Mouse (Mus musculus): Measurements from ENCODE around the gene Rnf144a. TPM values are rescaled to one million over a fixed set of nuclear protein-coding genes. Genes with fewer than 3 reads are reported as not detected.

Gene Rnf144a
- polyA plus RNA-seq, 1 experiment from 2014 or later = 17.4 TPM

- Histone ChIP-seq H3K4me3 (ENCODE audit: low read depth, low read length) (no peak overlapping the region), H3K36me3 (ENCODE audit: control insufficient read depth, insufficient read depth, low read length) (peaks cover 51% of the 10 kb centered on the region), H3K27ac (ENCODE audit: low read depth, low read length) (no peak overlapping the region), H3K9me3 (replicated peaks; ENCODE audit: control insufficient read depth, low read length) (no peaks in the 10 kb centered on the region), H3K4me2 (ENCODE audit: low read length) (no peak overlapping the region), H3K9ac (ENCODE audit: low read length) (no peak overlapping the region), H3K27me3 (replicated peaks; ENCODE audit: control insufficient read depth, insufficient read depth, low read length) (no peaks in the 10 kb centered on the region), H3K4me1 (ENCODE audit: control insufficient read depth, insufficient read depth, low read length) (no peaks in the 10 kb centered on the region)
- no peak for ATAC-seq
- WGBS = 96% methylated on average over 6 of the region's 6 CpGs
- no peak for DNase-seq (ENCODE audit: low spot score)
Observed at GRCm38 (mm10) chr12:26387523-26387922, 27.5 kb downstream of the Rnf144a start.

DNA sequence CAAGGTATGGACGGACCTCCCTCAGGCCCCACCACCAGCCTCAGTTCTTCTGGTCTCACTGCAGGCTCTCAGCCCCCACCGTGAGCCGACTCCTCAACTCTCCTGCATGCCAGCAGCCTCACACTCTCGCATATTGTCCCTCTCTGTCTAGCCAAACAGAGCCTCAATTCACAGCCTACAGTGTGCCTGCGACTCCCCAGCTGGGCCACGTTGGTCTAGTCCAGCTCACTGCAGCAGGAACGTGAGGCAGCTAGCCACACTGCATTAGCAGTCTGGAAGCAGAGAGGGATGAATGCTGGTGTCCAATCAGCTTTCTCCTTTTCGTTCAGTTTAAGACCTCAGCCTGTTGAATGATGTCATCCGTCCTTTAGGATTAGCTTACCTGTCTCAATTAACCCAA lies 28.1 kb downstream of the Rnf144a start:
- ATAC-seq = peak; percentile 50; the same call in 1 of the 2 replicates

GRCm38 (mm10) chr12:26386189-26386588 lies 28.9 kb downstream of the Rnf144a start:
- no peaks in the 10 kb centered on the region for H3K27me3 ChIP-seq (replicated peaks; ENCODE audit: control insufficient read depth, insufficient read depth, low read length)
- H3K4me3 ChIP-seq (ENCODE audit: low read depth, low read length) = no peak overlapping the region
- H3K9ac ChIP-seq (ENCODE audit: low read length) = no peak overlapping the region
- H3K4me2 ChIP-seq (ENCODE audit: low read length) = no peak overlapping the region
- no peak for DNase-seq (ENCODE audit: low spot score)
- H3K9me3 ChIP-seq (replicated peaks; ENCODE audit: control insufficient read depth, low read length) = no peaks in the 10 kb centered on the region
- H3K36me3 ChIP-seq (ENCODE audit: control insufficient read depth, insufficient read depth, low read length) = peaks cover 54% of the 10 kb centered on the region
- no peak for ATAC-seq
- H3K4me1 ChIP-seq (ENCODE audit: control insufficient read depth, insufficient read depth, low read length) = no peaks in the 10 kb centered on the region
- 85% methylated on average over 2 of the region's 2 CpGs for WGBS
- no peak overlapping the region for H3K27ac ChIP-seq (ENCODE audit: low read depth, low read length)

More for the DNA sequence above, 28.1 kb downstream of the Rnf144a start:
- Histone ChIP-seq H3K9ac (ENCODE audit: low read length) (no peak overlapping the region), H3K4me3 (ENCODE audit: low read depth, low read length) (no peak overlapping the region), H3K4me1 (ENCODE audit: control insufficient read depth, insufficient read depth, low read length) (no peaks in the 10 kb centered on the region), H3K36me3 (ENCODE audit: control insufficient read depth, insufficient read depth, low read length) (peaks cover 51% of the 10 kb centered on the region), H3K4me2 (ENCODE audit: low read length) (no peak overlapping the region), H3K27me3 (replicated peaks; ENCODE audit: control insufficient read depth, insufficient read depth, low read length) (no peaks in the 10 kb centered on the region), H3K27ac (ENCODE audit: low read depth, low read length) (no peak overlapping the region), H3K9me3 (replicated peaks; ENCODE audit: control insufficient read depth, low read length) (no peaks in the 10 kb centered on the region)
- 59% methylated on average over 9 of the region's 9 CpGs for WGBS
- DNase-seq (ENCODE audit: low spot score) = no peak

- no peaks in the 10 kb centered on the region for H3K27me3 ChIP-seq (replicated peaks; ENCODE audit: control insufficient read depth, insufficient read depth, low read length)
- no peaks in the 10 kb centered on the region for H3K9me3 ChIP-seq (replicated peaks; ENCODE audit: control insufficient read depth, low read length)
- WGBS = 89% methylated on average over 6 of the region's 6 CpGs
- no peak for ATAC-seq
- no peak overlapping the region for H3K27ac ChIP-seq (ENCODE audit: low read depth, low read length)
- H3K9ac ChIP-seq (ENCODE audit: low read length) = no peak overlapping the region
- peaks cover 57% of the 10 kb centered on the region for H3K36me3 ChIP-seq (ENCODE audit: control insufficient read depth, insufficient read depth, low read length)
- H3K4me3 ChIP-seq (ENCODE audit: low read depth, low read length) = no peak overlapping the region
- DNase-seq (ENCODE audit: low spot score) = no peak
- no peak overlapping the region for H3K4me2 ChIP-seq (ENCODE audit: low read length)
- no peaks in the 10 kb centered on the region for H3K4me1 ChIP-seq (ENCODE audit: control insufficient read depth, insufficient read depth, low read length)
Observed at GRCm38 (mm10) chr12:26385735-26386134, 29.3 kb downstream of the Rnf144a start.

DNA sequence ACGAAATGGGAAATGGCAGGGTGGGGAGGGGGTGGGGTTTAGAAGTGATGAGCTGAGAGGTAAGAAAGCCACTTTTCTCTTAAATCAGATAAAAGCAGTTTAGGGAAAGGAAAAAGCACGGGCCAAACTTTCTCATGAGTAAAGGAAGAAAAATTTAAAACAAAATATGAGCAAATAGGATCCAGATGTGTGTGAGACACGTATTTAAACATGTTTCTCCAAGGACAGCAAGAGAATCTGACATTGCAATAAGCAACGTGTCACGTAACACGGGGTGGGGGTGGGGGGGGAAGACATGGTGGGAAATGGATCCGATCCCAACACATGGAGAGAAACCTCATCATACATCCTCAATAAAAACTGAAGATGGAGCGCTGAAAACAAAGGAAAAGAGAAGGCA lies 33.3 kb downstream of the Rnf144a start:
- H3K4me3 ChIP-seq (ENCODE audit: low read depth, low read length) = no peak overlapping the region
- ATAC-seq = no peak
- no peak overlapping the region for H3K27ac ChIP-seq (ENCODE audit: low read depth, low read length)
- no peak for DNase-seq (ENCODE audit: low spot score)
- H3K4me2 ChIP-seq (ENCODE audit: low read length) = no peak overlapping the region
- H3K36me3 ChIP-seq (ENCODE audit: control insufficient read depth, insufficient read depth, low read length) = peaks cover 37% of the 10 kb centered on the region
- H3K9me3 ChIP-seq (replicated peaks; ENCODE audit: control insufficient read depth, low read length) = no peaks in the 10 kb centered on the region
- 93% methylated on average over 8 of the region's 8 CpGs for WGBS
- H3K9ac ChIP-seq (ENCODE audit: low read length) = no peak overlapping the region
- no peaks in the 10 kb centered on the region for H3K27me3 ChIP-seq (replicated peaks; ENCODE audit: control insufficient read depth, insufficient read depth, low read length)
- no peaks in the 10 kb centered on the region for H3K4me1 ChIP-seq (ENCODE audit: control insufficient read depth, insufficient read depth, low read length)

DNA sequence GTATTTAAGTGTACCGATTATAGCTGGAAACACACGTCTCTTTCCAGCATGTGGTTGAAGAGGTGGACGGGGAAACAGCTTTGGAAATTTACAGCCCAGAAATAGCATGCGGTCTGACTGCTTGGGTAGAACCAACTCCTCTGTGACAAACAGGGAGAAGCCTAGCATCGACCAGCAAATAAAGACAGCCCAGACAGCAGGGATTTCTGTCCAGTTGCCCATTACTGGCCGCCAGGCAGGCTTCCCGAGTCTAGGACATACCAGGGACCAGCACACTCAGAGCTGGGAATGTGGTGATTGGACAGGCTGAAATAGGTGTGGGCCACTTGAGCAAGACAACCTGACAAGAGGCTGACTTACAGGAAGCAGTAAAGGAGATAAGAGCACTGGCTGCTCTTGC lies 35.3 kb downstream of the Rnf144a start:
- WGBS = 90% methylated on average over 7 of the region's 7 CpGs
- H3K4me3 ChIP-seq (ENCODE audit: low read depth, low read length) = no peak overlapping the region

DNA sequence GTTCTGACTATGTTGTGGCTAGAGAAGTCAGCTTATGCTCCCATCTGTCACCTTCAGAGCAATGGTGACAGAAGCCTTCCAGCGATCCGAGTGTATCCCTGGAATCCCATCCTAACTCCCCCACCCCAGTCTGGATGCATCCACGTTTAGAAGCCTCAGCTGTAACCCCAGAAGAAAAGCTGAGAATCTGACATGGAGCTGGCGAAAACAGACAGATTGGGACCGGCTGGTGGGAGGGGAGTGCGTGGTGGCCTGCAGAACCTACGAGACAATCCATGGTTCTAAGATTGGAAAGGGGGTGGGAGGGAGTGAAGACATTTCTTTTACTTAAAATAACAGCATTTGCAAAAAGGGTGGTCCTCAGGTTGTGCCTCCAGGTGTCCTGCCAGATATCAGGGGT lies 37.4 kb downstream of the Rnf144a start:
- no peak overlapping the region for H3K4me2 ChIP-seq (ENCODE audit: low read length)
- no peak for ATAC-seq
- WGBS = 87% methylated on average over 7 of the region's 7 CpGs
- no peaks in the 10 kb centered on the region for H3K9me3 ChIP-seq (replicated peaks; ENCODE audit: control insufficient read depth, low read length)
- H3K9ac ChIP-seq (ENCODE audit: low read length) = no peak overlapping the region
- no peak overlapping the region for H3K4me3 ChIP-seq (ENCODE audit: low read depth, low read length)
- H3K4me1 ChIP-seq (ENCODE audit: control insufficient read depth, insufficient read depth, low read length) = no peaks in the 10 kb centered on the region
- no peak overlapping the region for H3K27ac ChIP-seq (ENCODE audit: low read depth, low read length)
- DNase-seq (ENCODE audit: low spot score) = no peak
- H3K27me3 ChIP-seq (replicated peaks; ENCODE audit: control insufficient read depth, insufficient read depth, low read length) = no peaks in the 10 kb centered on the region
- H3K36me3 ChIP-seq (ENCODE audit: control insufficient read depth, insufficient read depth, low read length) = peaks cover 21% of the 10 kb centered on the region

More for the DNA sequence above, 35.3 kb downstream of the Rnf144a start:
- H3K9me3 ChIP-seq (replicated peaks; ENCODE audit: control insufficient read depth, low read length) = no peaks in the 10 kb centered on the region
- no peak overlapping the region for H3K4me2 ChIP-seq (ENCODE audit: low read length)
- peaks cover 29% of the 10 kb centered on the region for H3K36me3 ChIP-seq (ENCODE audit: control insufficient read depth, insufficient read depth, low read length)
- no peak for ATAC-seq
- no peak for DNase-seq (ENCODE audit: low spot score)
- no peaks in the 10 kb centered on the region for H3K27me3 ChIP-seq (replicated peaks; ENCODE audit: control insufficient read depth, insufficient read depth, low read length)
- H3K4me1 ChIP-seq (ENCODE audit: control insufficient read depth, insufficient read depth, low read length) = no peaks in the 10 kb centered on the region
- no peak overlapping the region for H3K9ac ChIP-seq (ENCODE audit: low read length)
- no peak overlapping the region for H3K27ac ChIP-seq (ENCODE audit: low read depth, low read length)

- peaks cover 19% of the 10 kb centered on the region for H3K36me3 ChIP-seq (ENCODE audit: control insufficient read depth, insufficient read depth, low read length)
- 94% methylated on average over 8 of the region's 8 CpGs for WGBS
- H3K9ac ChIP-seq (ENCODE audit: low read length) = no peak overlapping the region
- ATAC-seq = no peak
- no peak overlapping the region for H3K27ac ChIP-seq (ENCODE audit: low read depth, low read length)
- no peaks in the 10 kb centered on the region for H3K27me3 ChIP-seq (replicated peaks; ENCODE audit: control insufficient read depth, insufficient read depth, low read length)
- H3K4me1 ChIP-seq (ENCODE audit: control insufficient read depth, insufficient read depth, low read length) = no peaks in the 10 kb centered on the region
- H3K9me3 ChIP-seq (replicated peaks; ENCODE audit: control insufficient read depth, low read length) = no peaks in the 10 kb centered on the region
- no peak overlapping the region for H3K4me2 ChIP-seq (ENCODE audit: low read length)
- H3K4me3 ChIP-seq (ENCODE audit: low read depth, low read length) = no peak overlapping the region
- no peak for DNase-seq (ENCODE audit: low spot score)
Observed at GRCm38 (mm10) chr12:26376541-26377323, 38.3 kb downstream of the Rnf144a start.

DNA sequence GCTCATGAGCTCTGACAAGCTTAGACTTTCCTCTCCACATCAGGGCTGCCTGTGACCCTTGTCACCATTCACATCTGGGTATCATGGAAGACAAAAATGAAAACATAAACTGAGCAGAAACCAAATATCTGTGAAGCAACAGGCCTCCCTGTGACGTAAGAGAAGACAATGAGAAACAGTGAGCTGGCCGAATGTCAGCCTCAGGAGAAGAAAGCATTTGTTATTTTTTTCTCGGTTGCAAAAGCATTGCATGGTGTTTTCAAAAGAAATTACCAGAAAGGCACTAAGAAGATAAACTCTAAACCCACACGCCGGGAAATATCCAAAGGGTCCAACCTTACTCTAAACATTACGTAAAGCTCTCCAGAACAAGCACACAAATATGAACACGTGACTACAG lies 41.3 kb downstream of the Rnf144a start:
- Histone ChIP-seq H3K9ac (ENCODE audit: low read length) (no peak overlapping the region), H3K27ac (ENCODE audit: low read depth, low read length) (no peak overlapping the region), H3K27me3 (replicated peaks; ENCODE audit: control insufficient read depth, insufficient read depth, low read length) (no peaks in the 10 kb centered on the region), H3K9me3 (replicated peaks; ENCODE audit: control insufficient read depth, low read length) (no peaks in the 10 kb centered on the region), H3K36me3 (ENCODE audit: control insufficient read depth, insufficient read depth, low read length) (peaks cover 13% of the 10 kb centered on the region), H3K4me1 (ENCODE audit: control insufficient read depth, insufficient read depth, low read length) (peaks cover 6% of the 10 kb centered on the region; the same call in 1 of the 2 replicates), H3K4me2 (ENCODE audit: low read length) (no peak overlapping the region), H3K4me3 (ENCODE audit: low read depth, low read length) (no peak overlapping the region)
- DNase-seq (ENCODE audit: low spot score) (no peak), ATAC-seq (no peak)
- WGBS = 91% methylated on average over 7 of the region's 7 CpGs
